Mouse (Mus musculus): ENCODE data around the gene Rft1.

The Rft1 gene

GRCm38 (mm10) chr14:30630811-30631576, 23.2 kb upstream of the Rft1 start:
- DNase-seq (ENCODE audit: low read depth) = no peak

DNA sequence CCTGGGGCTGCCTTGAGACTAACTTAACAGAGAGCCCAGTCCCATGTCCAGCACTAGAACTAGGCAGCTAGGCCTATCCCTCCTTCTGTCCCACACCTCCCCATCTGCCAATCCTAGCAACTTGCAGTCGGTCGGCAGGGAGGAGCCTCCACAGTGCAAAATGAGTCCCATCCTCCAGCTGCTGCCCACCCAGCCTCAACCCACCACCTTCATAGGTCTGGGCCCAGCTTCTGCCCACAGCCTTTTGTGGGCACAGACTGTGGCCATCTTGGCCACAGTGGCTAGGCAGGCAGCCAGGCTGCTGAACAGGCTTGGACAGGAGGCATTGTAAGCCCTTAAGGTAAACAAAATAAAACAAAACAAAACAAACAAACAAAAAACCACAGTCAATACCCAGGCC, 22.3 kb upstream of the Rft1 start:
- DNase-seq (ENCODE audit: low read depth) = no peak

- no peak for DNase-seq (ENCODE audit: low read depth)
These were observed 20.5 kb upstream of the Rft1 start for GRCm38 (mm10) chr14:30633708-30634107.

DNA sequence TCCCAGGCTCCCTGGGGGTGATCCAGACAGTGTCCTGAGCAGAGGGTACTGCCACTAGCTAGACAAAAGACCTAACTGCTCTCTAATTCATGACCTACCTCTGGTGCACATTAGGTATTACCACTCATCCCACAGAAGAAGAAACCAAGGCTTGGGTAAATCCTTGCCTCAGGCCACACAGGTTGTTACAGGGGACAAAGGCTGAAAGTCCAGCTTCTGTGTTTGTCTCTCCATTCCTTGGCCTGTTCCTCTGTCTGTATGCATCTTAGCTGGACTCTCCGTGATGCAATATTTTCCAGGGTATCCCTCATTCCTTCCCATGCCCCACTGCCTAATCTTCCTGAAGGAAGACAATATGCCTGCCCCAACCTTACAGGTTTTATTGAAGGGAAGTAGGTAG, 19.7 kb upstream of the Rft1 start:
- no peak for DNase-seq (ENCODE audit: low read depth)

GRCm38 (mm10) chr14:30635219-30635910, 18.8 kb upstream of the Rft1 start:
- DNase-seq (ENCODE audit: low read depth) = no peak

- DNase-seq (ENCODE audit: low read depth) = no peak
These were observed 17.7 kb upstream of the Rft1 start for GRCm38 (mm10) chr14:30636499-30636898.

DNA sequence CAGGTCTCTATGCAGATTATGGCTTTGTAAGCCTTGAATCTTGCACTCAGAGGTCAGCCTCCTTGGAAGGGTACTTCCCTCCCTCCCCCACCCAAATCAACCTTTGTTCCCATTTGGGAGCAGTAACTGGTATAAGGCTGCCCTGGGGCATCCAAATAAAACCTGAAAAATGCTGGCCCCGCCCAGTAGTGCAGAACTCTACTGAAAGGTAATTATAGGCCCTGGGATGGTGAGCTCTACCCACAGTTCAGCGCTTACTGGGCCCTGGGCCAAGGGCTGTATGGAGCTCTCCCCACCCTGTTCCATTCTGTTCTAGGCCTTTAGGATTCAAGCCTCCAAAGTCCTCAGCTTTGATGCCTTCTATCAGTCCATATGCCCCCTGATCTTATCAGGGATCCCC, 17.1 kb upstream of the Rft1 start:
- no peak for DNase-seq (ENCODE audit: low read depth)

- DNase-seq (ENCODE audit: low read depth) = no peak
These were observed 16.2 kb upstream of the Rft1 start for GRCm38 (mm10) chr14:30638009-30638408.

GRCm38 (mm10) chr14:30638686-30639085, 15.5 kb upstream of the Rft1 start:
- DNase-seq (ENCODE audit: low read depth) = no peak

GRCm38 (mm10) chr14:30641748-30642147, 12.4 kb upstream of the Rft1 start:
- no peak for DNase-seq (ENCODE audit: low read depth)

DNA sequence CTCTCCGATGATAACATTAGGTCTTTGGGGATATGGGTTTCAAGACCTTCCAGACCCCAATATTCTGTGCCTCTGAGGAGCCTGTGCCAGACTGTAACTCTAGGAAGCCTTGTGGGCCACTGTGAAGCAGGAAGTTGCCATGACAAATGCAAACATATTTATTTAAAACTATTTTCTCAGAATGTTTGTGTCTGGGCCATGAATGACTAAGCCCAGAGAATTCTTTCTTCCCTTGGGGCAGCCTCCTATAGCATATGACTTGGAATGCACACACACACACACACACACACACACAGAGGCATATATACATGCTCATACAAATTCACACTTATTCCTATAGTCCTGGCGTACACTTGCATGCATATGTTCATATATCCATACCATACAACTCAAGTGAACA, 10.1 kb upstream of the Rft1 start:
- no peak for DNase-seq (ENCODE audit: low read depth)

DNA sequence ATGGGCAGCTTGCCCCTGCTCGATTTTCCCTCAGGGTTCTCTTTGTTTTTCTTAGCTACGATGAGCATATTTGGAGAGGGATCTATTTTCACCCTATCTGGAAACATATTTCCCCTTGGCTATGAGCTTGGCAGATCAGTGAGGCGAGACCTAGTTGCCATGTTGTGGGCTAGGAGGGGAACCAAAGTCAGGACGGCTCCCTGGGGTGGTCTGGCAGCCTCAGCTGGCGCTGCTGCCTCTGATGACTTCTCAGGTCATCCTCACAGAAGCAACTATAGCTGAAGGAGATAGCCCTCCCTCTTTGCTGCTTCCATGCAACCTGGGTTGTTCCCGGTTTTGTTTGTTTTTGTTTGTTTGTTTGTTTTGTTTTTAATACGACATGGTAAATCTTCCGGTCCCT, 9.1 kb upstream of the Rft1 start:
- DNase-seq (ENCODE audit: low read depth) = no peak

DNA sequence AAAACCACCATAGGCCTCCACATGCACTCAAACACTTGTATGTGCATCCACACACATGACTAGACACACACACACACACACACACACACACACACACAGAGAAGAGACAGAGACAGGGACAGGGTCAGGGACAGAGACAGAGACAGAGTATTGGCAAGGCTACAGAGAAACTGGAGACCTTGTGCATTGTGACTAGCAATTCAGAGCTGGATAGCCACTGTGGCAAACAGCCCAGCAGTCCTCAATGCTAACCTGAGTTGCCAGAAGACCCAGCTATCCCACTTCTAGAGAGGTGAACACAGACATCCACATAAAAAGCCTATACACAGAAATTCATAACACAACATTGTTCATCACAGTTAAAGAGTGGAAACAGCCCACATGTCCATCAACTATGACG, 7.7 kb upstream of the Rft1 start:
- DNase-seq (ENCODE audit: low read depth) = no peak

- DNase-seq (ENCODE audit: low read depth) = no peak
These were observed 5.7 kb upstream of the Rft1 start for GRCm38 (mm10) chr14:30648478-30648877.

DNA sequence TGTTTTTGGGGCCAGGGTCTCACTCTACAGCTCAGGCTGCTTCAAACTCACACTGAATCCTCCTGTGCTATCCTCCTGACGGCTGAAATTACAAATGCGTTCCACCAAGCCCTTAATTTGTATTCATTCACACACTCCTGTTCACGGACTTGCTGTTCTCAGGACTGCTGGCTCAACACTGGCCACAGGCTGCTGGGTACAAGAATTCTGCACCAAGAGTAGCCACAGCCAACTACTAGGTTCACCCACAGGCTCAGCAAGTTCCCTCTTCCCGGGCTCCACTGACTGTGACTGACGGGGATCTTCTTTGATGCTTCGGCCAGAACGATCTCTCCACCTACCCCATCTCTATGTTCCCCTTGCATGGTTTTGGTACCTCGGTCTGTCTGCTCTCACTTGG, 4.4 kb upstream of the Rft1 start:
- DNase-seq (ENCODE audit: low read depth) = no peak

GRCm38 (mm10) chr14:30650969-30651368, 3.2 kb upstream of the Rft1 start:
- DNase-seq (ENCODE audit: low read depth) = no peak

GRCm38 (mm10) chr14:30654691-30655228, 600 bp downstream of the Rft1 start:
- DNase-seq (ENCODE audit: low read depth) = no peak

DNA sequence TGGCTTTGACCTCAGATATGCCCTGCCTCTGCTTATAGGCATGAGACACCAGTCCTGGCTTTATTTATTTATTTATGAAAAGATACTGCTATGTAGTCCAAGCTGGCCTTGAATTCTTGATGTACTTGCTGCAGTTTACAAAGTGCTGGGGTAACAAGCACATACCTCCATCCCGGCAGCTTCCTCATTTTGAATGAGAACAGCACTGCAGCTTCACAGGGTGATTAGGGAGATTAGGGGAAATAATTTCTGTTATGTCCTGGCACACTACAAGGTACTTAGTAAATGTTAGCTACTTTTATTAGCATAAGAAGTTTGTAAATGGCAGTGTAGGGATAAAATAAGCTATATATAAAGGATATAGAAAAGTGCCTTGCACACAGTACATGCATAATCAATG, 1.4 kb downstream of the Rft1 start:
- no peak for DNase-seq (ENCODE audit: low read depth)

DNA sequence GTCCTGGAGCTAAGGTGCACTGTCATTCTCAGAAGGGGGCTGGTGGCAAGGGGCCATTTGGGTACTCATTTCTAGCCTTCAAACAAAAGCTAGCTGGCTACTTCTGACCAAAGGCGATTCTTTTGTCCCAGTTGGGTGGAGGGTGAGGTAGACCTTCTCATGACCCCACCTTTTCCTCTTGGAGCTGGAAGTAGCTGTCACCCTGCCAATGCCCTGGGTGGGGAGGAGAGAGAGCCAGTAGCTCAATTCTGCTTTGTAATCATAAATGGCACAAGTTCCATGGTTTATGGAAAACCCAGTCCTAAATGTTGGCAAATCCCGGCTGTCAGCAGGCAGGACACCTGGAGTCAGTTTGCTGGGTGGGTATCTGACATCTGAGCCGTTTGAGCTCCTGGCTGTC, 11.9 kb downstream of the Rft1 start:
- no peak for DNase-seq (ENCODE audit: low read depth)

DNA sequence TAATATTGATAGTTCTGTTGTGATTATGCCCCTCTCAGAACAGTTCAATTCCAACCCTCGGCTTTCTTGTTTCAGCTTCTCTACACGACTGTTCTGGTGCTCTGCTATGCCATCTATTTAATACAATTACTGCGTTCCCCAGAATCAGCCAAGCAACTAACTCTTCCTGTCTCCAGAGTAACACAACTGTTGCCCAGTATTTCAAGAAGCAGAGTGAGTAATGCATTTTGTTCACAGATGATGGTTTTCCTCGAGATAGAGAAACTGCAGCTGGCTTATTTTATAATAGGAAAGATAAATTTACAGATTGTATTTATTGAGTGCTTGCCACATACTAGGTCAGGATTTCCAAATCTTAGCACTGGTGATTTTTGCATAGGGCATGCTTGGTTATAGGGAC, 12.4 kb downstream of the Rft1 start:
- no peak for DNase-seq (ENCODE audit: low read depth)

- no peak for DNase-seq (ENCODE audit: low read depth)
These were observed 16.0 kb downstream of the Rft1 start for GRCm38 (mm10) chr14:30670161-30670560.

GRCm38 (mm10) chr14:30671095-30671985, 17.2 kb downstream of the Rft1 start:
- no peak for DNase-seq (ENCODE audit: low read depth)

DNA sequence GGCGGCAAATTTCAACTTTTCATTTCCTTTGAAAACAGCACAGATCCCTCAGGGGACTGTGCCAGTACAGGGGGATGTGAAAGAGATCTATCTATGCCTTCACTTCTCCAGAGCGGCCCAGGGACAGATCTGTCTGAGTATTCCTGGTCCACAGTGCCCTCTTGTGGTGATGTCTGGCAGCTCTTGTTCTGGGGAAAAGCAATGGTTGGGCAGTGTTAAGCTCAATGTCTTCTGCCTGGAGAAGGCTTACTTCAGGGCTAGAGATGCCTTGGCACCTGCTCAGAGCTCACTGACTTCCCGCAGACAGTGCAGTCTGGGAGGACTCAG, 17.8 kb downstream of the Rft1 start:
- peak; percentile 90 for DNase-seq (ENCODE audit: low read depth)

Data from naive thymus-derived CD4-positive, alpha-beta T cell, adult 2 months (primary cell).